Mouse (Mus musculus): ENCODE results near the gene Barhl1.

Gene Barhl1

DNA sequence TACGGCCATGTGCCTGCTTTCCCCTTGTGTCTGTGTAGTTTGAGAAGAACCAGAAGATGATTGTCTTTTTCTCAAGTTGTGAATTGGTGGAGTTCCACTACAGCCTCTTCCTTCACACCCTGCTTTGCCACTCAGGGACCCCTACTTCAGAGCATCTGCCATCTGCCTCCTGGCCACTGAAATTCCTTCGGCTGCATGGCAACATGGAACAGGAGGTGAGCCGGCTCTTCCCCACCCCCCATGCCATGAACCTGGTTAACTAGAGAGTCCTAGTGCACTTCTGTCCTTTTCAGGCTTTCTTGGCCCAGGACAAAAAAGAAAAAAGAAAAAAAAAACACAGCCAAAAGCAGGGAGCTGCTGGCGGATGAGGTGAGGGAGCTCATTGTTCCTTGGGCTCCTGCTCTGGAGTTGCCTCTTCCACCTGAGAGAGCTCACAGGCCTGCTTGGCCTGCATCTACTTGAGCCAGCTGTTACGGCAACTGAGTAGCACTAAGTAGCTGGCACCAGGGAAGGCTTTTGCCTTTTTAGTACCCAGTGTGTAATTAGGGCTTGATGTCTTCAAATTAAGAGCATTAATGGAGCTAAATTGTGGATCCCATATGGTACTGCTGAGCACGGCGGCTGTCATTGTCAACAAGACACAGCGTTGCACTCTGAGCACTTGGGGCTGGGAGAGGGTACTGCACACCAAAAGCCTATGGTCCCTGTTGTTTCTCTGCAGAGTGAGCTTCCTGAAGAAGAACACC is 55.6 kb downstream of the Barhl1 start:
- DNase-seq (ENCODE audit: low spot score in 2 of 2) = no peak

DNA sequence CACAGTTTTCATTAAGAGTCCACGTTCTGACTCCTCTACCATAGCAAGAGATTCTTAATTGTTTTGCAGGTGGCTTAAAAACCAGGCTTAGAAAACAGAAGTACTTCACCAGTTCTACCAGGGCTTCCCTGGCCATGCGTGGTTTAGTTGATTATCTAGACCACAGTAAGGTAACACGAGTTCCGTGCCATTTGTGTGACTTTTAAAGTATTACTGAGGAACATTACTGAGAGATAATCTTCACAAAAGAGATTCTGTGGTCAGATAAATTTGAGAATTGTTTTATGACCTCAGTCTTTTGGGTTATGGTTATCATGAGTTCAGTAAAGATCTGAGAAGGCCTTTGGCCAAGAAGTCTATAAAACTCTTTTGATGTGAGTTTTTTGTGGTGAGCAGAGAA is 57.2 kb downstream of the Barhl1 start:
- DNase-seq (ENCODE audit: low spot score in 2 of 2) = no peak

Measured in urinary bladder, postnatal 36 days (tissue).